Mouse (Mus musculus): ENCODE results near the gene Tmem245. TPM values are rescaled to one million over a fixed set of nuclear protein-coding genes. Genes with fewer than 3 reads are reported as not detected.
A peak's percentile ranks its signal among the peaks of the same experiment; 100 is the strongest.

The Tmem245 gene
- polyA plus RNA-seq, 1 experiment from 2014 or later, result 12.6 TPM

- H3K36me3 ChIP-seq (ENCODE audit: insufficient read depth, low read length), result peaks cover 14% of the 10 kb centered on the region
- DNase-seq (ENCODE audit: low spot score) (no peak), ATAC-seq (no peak)
- H3K4me1 ChIP-seq (ENCODE audit: insufficient read depth, low read depth, low read length), result no peaks in the 10 kb centered on the region
- H3K4me3 ChIP-seq (ENCODE audit: low read depth, low read length), result no peak overlapping the region
- TF ChIP-seq EP300 (IDR thresholded peaks at IDR 0.05), result no peak
- no peak for TF ChIP-seq CTCF (IDR thresholded peaks at IDR 0.05)
- no peaks in the 10 kb centered on the region for H3K9me3 ChIP-seq (ENCODE audit: low read length)
- no peak overlapping the region for H3K27ac ChIP-seq (ENCODE audit: low read length)
- H3K9ac ChIP-seq (replicated peaks; ENCODE audit: low read depth), result no peak overlapping the region
- H3K27me3 ChIP-seq (replicated peaks; ENCODE audit: insufficient read depth, low read length), result no peaks in the 10 kb centered on the region
- no peak overlapping the region for H3K4me2 ChIP-seq (replicated peaks; ENCODE audit: low read depth, low read length)
- WGBS, result 81% methylated on average over 15 of the region's 15 CpGs
These were observed 31.4 kb downstream of the Tmem245 start for GRCm38 (mm10) chr4:56915732-56916325.

- no peaks in the 10 kb centered on the region for H3K4me1 ChIP-seq (ENCODE audit: insufficient read depth, low read depth, low read length)
- no peaks in the 10 kb centered on the region for H3K27me3 ChIP-seq (replicated peaks; ENCODE audit: insufficient read depth, low read length)
- H3K36me3 ChIP-seq (ENCODE audit: insufficient read depth, low read length), result peaks cover 25% of the 10 kb centered on the region
- H3K4me3 ChIP-seq (ENCODE audit: low read depth, low read length), result no peak overlapping the region
- DNase-seq (ENCODE audit: low spot score) (peak; percentile 36), ATAC-seq (no peak)
- TF ChIP-seq CTCF (IDR thresholded peaks at IDR 0.05), result no peak
- no peak for TF ChIP-seq EP300 (IDR thresholded peaks at IDR 0.05)
- no peak overlapping the region for H3K27ac ChIP-seq (ENCODE audit: low read length)
- H3K9ac ChIP-seq (replicated peaks; ENCODE audit: low read depth), result no peak overlapping the region
- 97% methylated on average over 1 of the region's 1 CpGs for WGBS
- no peak overlapping the region for H3K4me2 ChIP-seq (replicated peaks; ENCODE audit: low read depth, low read length)
- no peaks in the 10 kb centered on the region for H3K9me3 ChIP-seq (ENCODE audit: low read length)
These were observed 32.5 kb downstream of the Tmem245 start for GRCm38 (mm10) chr4:56914761-56915160.

- peaks cover 28% of the 10 kb centered on the region for H3K36me3 ChIP-seq (ENCODE audit: insufficient read depth, low read length)
- H3K27me3 ChIP-seq (replicated peaks; ENCODE audit: insufficient read depth, low read length), result no peaks in the 10 kb centered on the region
- TF ChIP-seq CTCF (IDR thresholded peaks at IDR 0.05) (no peak), EP300 (IDR thresholded peaks at IDR 0.05) (no peak)
- H3K4me1 ChIP-seq (ENCODE audit: insufficient read depth, low read depth, low read length), result no peaks in the 10 kb centered on the region
- no peak overlapping the region for H3K9ac ChIP-seq (replicated peaks; ENCODE audit: low read depth)
- DNase-seq (ENCODE audit: low spot score) (no peak), ATAC-seq (no peak)
- H3K4me3 ChIP-seq (ENCODE audit: low read depth, low read length), result no peak overlapping the region
- no peaks in the 10 kb centered on the region for H3K9me3 ChIP-seq (ENCODE audit: low read length)
- H3K4me2 ChIP-seq (replicated peaks; ENCODE audit: low read depth, low read length), result no peak overlapping the region
- H3K27ac ChIP-seq (ENCODE audit: low read length), result no peak overlapping the region
- WGBS, result 89% methylated on average over 6 of the region's 6 CpGs
These were observed 32.9 kb downstream of the Tmem245 start for GRCm38 (mm10) chr4:56914338-56914737.

GRCm38 (mm10) chr4:56912382-56913001 is 34.7 kb downstream of the Tmem245 start:
- Histone ChIP-seq H3K27me3 (replicated peaks; ENCODE audit: insufficient read depth, low read length) (no peaks in the 10 kb centered on the region), H3K9me3 (ENCODE audit: low read length) (no peaks in the 10 kb centered on the region), H3K9ac (replicated peaks; ENCODE audit: low read depth) (no peak overlapping the region), H3K4me3 (ENCODE audit: low read depth, low read length) (no peak overlapping the region), H3K27ac (ENCODE audit: low read length) (no peak overlapping the region), H3K36me3 (ENCODE audit: insufficient read depth, low read length) (peaks cover 32% of the 10 kb centered on the region), H3K4me1 (ENCODE audit: insufficient read depth, low read depth, low read length) (no peaks in the 10 kb centered on the region), H3K4me2 (replicated peaks; ENCODE audit: low read depth, low read length) (no peak overlapping the region)
- TF ChIP-seq EP300 (IDR thresholded peaks at IDR 0.05), result no peak
- no peak for TF ChIP-seq CTCF (IDR thresholded peaks at IDR 0.05)
- no peak for DNase-seq (ENCODE audit: low spot score)
- WGBS, result 93% methylated on average over 7 of the region's 7 CpGs
- no peak for ATAC-seq

GRCm38 (mm10) chr4:56909568-56909967 is 37.7 kb downstream of the Tmem245 start:
- Histone ChIP-seq H3K27ac (ENCODE audit: low read length) (no peak overlapping the region), H3K36me3 (ENCODE audit: insufficient read depth, low read length) (peaks cover 42% of the 10 kb centered on the region), H3K4me1 (ENCODE audit: insufficient read depth, low read depth, low read length) (no peaks in the 10 kb centered on the region), H3K9ac (replicated peaks; ENCODE audit: low read depth) (no peak overlapping the region), H3K4me2 (replicated peaks; ENCODE audit: low read depth, low read length) (no peak overlapping the region), H3K9me3 (ENCODE audit: low read length) (no peaks in the 10 kb centered on the region), H3K27me3 (replicated peaks; ENCODE audit: insufficient read depth, low read length) (no peaks in the 10 kb centered on the region), H3K4me3 (ENCODE audit: low read depth, low read length) (no peak overlapping the region)
- ATAC-seq, result no peak
- 79% methylated on average over 3 of the region's 3 CpGs for WGBS
- no peak for DNase-seq (ENCODE audit: low spot score)
- no peak for TF ChIP-seq CTCF (IDR thresholded peaks at IDR 0.05)
- no peak for TF ChIP-seq EP300 (IDR thresholded peaks at IDR 0.05)

- no peak for DNase-seq (ENCODE audit: low spot score)
- no peak for ATAC-seq
- Histone ChIP-seq H3K9me3 (ENCODE audit: low read length) (no peaks in the 10 kb centered on the region), H3K4me1 (ENCODE audit: insufficient read depth, low read depth, low read length) (no peaks in the 10 kb centered on the region), H3K27me3 (replicated peaks; ENCODE audit: insufficient read depth, low read length) (no peaks in the 10 kb centered on the region), H3K36me3 (ENCODE audit: insufficient read depth, low read length) (peaks cover 47% of the 10 kb centered on the region), H3K4me2 (replicated peaks; ENCODE audit: low read depth, low read length) (no peak overlapping the region), H3K27ac (ENCODE audit: low read length) (no peak overlapping the region), H3K9ac (replicated peaks; ENCODE audit: low read depth) (no peak overlapping the region), H3K4me3 (ENCODE audit: low read depth, low read length) (no peak overlapping the region)
- TF ChIP-seq EP300 (IDR thresholded peaks at IDR 0.05) (no peak), CTCF (IDR thresholded peaks at IDR 0.05) (no peak)
- 64% methylated on average over 5 of the region's 5 CpGs for WGBS
These were observed 39.6 kb downstream of the Tmem245 start for GRCm38 (mm10) chr4:56907671-56908070.

Data from lung, postnatal 0 days (tissue).